Mouse (Mus musculus) hindbrain, embryonic 10.5 days (tissue): Measurements from ENCODE around the gene Prg2. TPM values are rescaled to one million over a fixed set of nuclear protein-coding genes. Genes with fewer than 3 reads are reported as not detected.
A peak's percentile ranks its signal among the peaks of the same experiment; 100 is the strongest.

Experiments
- DNase-seq: peaks from one replicate; pipeline ENCODE4 v3.0.0-alpha.2; 2017; ENCODE audit warnings: low spot score
- H3K27ac ChIP-seq: fragments of 300-500 bp; sonication (generic); 2 replicates; pipeline ENCODE4 v1.5.1; 2016; ENCODE audit warnings: mild to moderate bottlenecking, moderate library complexity
- H3K27me3 ChIP-seq: fragments of 300-500 bp; sonication (generic); 2 replicates; pipeline ENCODE4 v1.6.1; 2016; ENCODE audit warnings: mild to moderate bottlenecking; ENCODE audit not compliant: poor library complexity, insufficient read depth, severe bottlenecking
- H3K36me3 ChIP-seq: fragments of 300-500 bp; sonication (generic); 2 replicates; pipeline ENCODE4 v1.6.1; 2016; ENCODE audit warnings: mild to moderate bottlenecking, moderate library complexity
- H3K4me1 ChIP-seq: fragments of 300-500 bp; sonication (generic); replicated peaks from 2 replicates; pipeline ENCODE4 v1.6.1; 2016; ENCODE audit warnings: mild to moderate bottlenecking
- H3K4me3 ChIP-seq: fragments of 300-500 bp; sonication (generic); 2 replicates; pipeline ENCODE4 v1.5.1; 2016; ENCODE audit warnings: mild to moderate bottlenecking, moderate library complexity
- H3K9me3 ChIP-seq: fragments of 300-500 bp; sonication (generic); 2 replicates; pipeline ENCODE4 v1.6.1; 2016; ENCODE audit warnings: mild to moderate bottlenecking, moderate library complexity
- WGBS: fragments of 180-500 bp; shearing (Covaris S2); methylation state at CpG from one replicate; pipeline ENCODE4 v1.1.7; 2016; 5-methylcytosine and 5-hydroxymethylcytosine counted together
- polyA plus RNA-seq: library from polyadenylated mRNA; unstranded; fragments of >200 nt; fragmentation: Nextera tagmentation; extraction: Ambion mirVana; gene quantifications from 2 replicates; pipeline ENCODE4 v1.2.1, GENCODE M21; 2016

Gene Prg2
- polyA plus RNA-seq, 1 experiment from 2014 or later: not detected

- no peaks in the 10 kb centered on the region for H3K27me3 ChIP-seq
- H3K36me3 ChIP-seq: no peaks in the 10 kb centered on the region
- no peak overlapping the region for H3K4me3 ChIP-seq
- whole genome bisulfite sequencing: 90% methylated on average over 2 of the region's 2 CpGs
- no peaks in the 10 kb centered on the region for H3K9me3 ChIP-seq
- no peak overlapping the region for H3K27ac ChIP-seq
- no peak for DNase-seq
- no peaks in the 10 kb centered on the region for H3K4me1 ChIP-seq
Observed at GRCm38 (mm10) chr2:84975580-84975979, 4.7 kb upstream of the Prg2 start.

- no peak for DNase-seq
- Histone ChIP-seq H3K4me3 (no peak within 1 kb of the TSS), H3K9me3 (no peaks in the 10 kb centered on the region), H3K27ac (no peak within 1 kb of the TSS), H3K27me3 (no peaks in the 10 kb centered on the region), H3K36me3 (no peaks in the 10 kb centered on the region), H3K4me1 (no peaks in the 10 kb centered on the region)
- WGBS: 75% methylated on average over 1 of the region's 1 CpGs
Observed at GRCm38 (mm10) chr2:84987930-84988329, 7.7 kb downstream of the Prg2 start, which contains the start of gene Prg3. TSS of gene Prg3 (plus strand) at chr2:84988215.

DNA sequence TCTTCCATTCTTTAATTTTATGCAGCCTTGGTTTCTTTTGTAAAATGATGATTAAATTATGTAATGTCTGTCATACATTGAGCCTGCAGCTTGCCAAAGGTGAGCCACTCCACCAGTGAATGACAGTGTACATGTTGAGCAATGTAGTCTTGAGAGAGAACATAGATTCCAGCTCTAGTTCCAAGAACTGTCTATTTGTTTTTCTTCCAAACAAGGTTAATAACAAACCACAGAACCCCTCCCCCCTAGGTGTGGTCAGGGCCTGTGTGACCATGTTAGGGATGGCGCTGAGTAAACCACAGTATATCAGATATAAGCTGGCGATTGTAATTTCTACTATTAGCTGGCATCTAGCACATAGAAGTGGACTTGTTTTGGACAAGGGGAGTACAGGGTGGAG is 16.1 kb downstream of the Prg2 start:
- no peaks in the 10 kb centered on the region for H3K36me3 ChIP-seq
- 91% methylated on average over 2 of the region's 2 CpGs for WGBS

GRCm38 (mm10) chr2:84999486-85000181 is 19.4 kb downstream of the Prg2 start:
- no peaks in the 10 kb centered on the region for H3K27me3 ChIP-seq

More for the DNA sequence above, 16.1 kb downstream of the Prg2 start:
- no peaks in the 10 kb centered on the region for H3K9me3 ChIP-seq
- H3K27ac ChIP-seq: no peak overlapping the region
- H3K4me3 ChIP-seq: no peak overlapping the region
- no peaks in the 10 kb centered on the region for H3K27me3 ChIP-seq
- no peaks in the 10 kb centered on the region for H3K4me1 ChIP-seq
- DNase-seq: no peak

DNA sequence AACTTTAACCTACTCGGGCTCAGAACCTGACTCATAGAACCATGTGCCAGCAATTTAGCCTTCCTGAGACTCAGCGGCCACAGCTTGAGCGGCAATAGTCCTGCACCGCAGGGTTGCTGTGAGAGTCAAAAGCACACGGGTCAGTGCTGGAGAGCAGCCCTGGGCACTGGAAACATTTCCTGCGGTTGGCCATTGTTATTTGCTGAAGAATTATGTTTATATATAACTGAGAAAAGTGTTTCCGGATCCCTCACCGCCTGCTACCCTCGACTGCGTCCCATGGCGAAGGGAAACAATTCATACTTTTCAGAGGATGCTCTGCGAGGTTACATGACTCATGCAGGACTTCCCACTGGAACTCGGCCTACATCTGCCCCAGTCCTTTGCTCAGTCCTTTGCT is 21.2 kb downstream of the Prg2 start:
- no peaks in the 10 kb centered on the region for H3K9me3 ChIP-seq
- no peak for DNase-seq
- H3K27me3 ChIP-seq: no peaks in the 10 kb centered on the region
- 73% methylated on average over 13 of the region's 13 CpGs for WGBS
- H3K27ac ChIP-seq: no peak overlapping the region
- H3K36me3 ChIP-seq: no peaks in the 10 kb centered on the region
- no peak overlapping the region for H3K4me3 ChIP-seq
- peaks cover 3% of the 10 kb centered on the region; the same call in 1 of the 2 replicates for H3K4me1 ChIP-seq

More at GRCm38 (mm10) chr2:84999486-85000181, 19.4 kb downstream of the Prg2 start:
- no peak for DNase-seq
- 83% methylated on average over 3 of the region's 3 CpGs for whole genome bisulfite sequencing
- Histone ChIP-seq H3K36me3 (no peaks in the 10 kb centered on the region), H3K9me3 (no peaks in the 10 kb centered on the region), H3K4me3 (no peak overlapping the region), H3K27ac (no peak overlapping the region), H3K4me1 (peaks cover 3% of the 10 kb centered on the region; the same call in 1 of the 2 replicates)

DNA sequence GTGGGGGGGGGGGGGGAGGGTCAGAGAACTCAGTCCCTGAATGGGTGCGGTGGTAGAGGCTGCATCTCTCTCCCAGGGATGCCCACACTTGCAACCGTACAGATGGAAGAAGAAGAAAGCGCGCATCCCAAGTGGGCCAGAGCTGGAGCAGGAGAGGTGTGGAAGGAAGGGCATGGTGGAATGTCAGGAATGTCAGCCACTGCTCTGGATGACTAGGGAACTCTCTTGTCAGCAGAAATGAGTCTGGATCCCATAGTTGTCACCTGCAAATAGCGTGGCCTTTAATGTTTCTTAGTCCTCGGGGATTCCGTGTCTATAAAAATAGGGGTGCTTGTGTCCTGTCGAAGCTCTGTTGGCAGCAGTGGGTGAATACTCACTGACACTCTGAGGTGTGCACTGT is 22.3 kb downstream of the Prg2 start:
- no peak for DNase-seq
- no peaks in the 10 kb centered on the region for H3K9me3 ChIP-seq
- no peaks in the 10 kb centered on the region for H3K36me3 ChIP-seq
- H3K4me1 ChIP-seq: peaks cover 3% of the 10 kb centered on the region; the same call in 1 of the 2 replicates
- H3K27me3 ChIP-seq: no peaks in the 10 kb centered on the region
- H3K4me3 ChIP-seq: no peak overlapping the region
- H3K27ac ChIP-seq: no peak overlapping the region
- 77% methylated on average over 8 of the region's 8 CpGs for WGBS

- Histone ChIP-seq H3K27ac (no peak overlapping the region), H3K27me3 (no peaks in the 10 kb centered on the region), H3K4me3 (no peak overlapping the region), H3K9me3 (no peaks in the 10 kb centered on the region), H3K36me3 (no peaks in the 10 kb centered on the region), H3K4me1 (peaks cover 3% of the 10 kb centered on the region; the same call in 1 of the 2 replicates)
- 89% methylated on average over 4 of the region's 4 CpGs for WGBS
- DNase-seq: no peak
Observed at GRCm38 (mm10) chr2:85004341-85004740, 24.1 kb downstream of the Prg2 start.

- DNase-seq: no peak
- Histone ChIP-seq H3K36me3 (no peaks in the 10 kb centered on the region), H3K27ac (no peak overlapping the region), H3K4me3 (no peak overlapping the region), H3K4me1 (peaks cover 3% of the 10 kb centered on the region; the same call in 1 of the 2 replicates), H3K9me3 (no peaks in the 10 kb centered on the region), H3K27me3 (no peaks in the 10 kb centered on the region)
- 80% methylated on average over 7 of the region's 7 CpGs for WGBS
Observed at GRCm38 (mm10) chr2:85006600-85006999, 26.3 kb downstream of the Prg2 start.

DNA sequence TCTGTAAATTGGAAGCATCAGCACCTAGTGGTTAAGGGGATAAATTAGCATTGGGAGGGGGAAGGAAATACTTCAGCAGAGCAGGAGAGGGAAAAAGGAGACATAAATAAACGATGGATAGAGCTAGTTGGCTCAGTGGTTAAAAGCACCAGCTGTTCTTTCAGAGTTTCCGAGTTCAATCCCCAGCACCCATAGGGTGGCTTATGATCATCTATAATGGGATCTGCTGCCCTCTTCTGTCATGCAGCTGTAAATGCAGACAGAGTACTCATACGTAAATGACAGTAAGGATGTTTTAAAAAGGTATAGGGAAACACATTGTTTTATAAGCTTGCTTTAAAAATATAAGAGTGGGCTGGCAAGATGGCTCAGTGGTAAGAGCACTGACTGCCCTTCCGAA is 27.5 kb downstream of the Prg2 start:
- DNase-seq: peak; percentile 11
- Histone ChIP-seq H3K4me1 (no peaks in the 10 kb centered on the region; the same call in 1 of the 2 replicates), H3K27ac (no peak overlapping the region), H3K4me3 (no peak overlapping the region), H3K27me3 (no peaks in the 10 kb centered on the region), H3K9me3 (no peaks in the 10 kb centered on the region), H3K36me3 (no peaks in the 10 kb centered on the region)
- 26% methylated on average over 4 of the region's 4 CpGs for WGBS

DNA sequence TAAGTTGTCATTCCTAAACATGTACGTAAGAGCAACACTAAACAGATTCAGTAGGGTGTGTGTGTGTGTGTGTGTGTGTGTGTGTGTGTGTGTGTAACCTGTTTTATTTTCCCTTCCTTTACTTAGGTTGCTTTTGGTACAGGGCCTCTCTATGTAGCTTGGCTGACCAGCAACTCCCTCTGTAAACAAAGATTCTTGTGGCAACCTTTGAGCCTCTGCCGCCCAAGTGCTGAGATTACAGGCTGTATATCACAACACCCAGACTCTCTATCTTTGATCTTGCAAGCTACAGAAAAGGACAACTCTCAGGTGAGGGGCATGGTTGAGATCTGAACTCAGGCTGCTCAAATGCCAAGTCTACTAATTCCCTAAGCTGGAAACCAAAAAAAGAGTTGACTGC is 29.0 kb downstream of the Prg2 start:
- Histone ChIP-seq H3K27ac (no peak overlapping the region), H3K9me3 (no peaks in the 10 kb centered on the region), H3K27me3 (no peaks in the 10 kb centered on the region), H3K4me1 (no peaks in the 10 kb centered on the region), H3K4me3 (no peak overlapping the region), H3K36me3 (no peaks in the 10 kb centered on the region)
- WGBS: 88% methylated on average over 2 of the region's 2 CpGs
- DNase-seq: no peak

GRCm38 (mm10) chr2:85011906-85012604 is 31.8 kb downstream of the Prg2 start:
- 80% methylated on average over 9 of the region's 9 CpGs for WGBS
- no peak overlapping the region for H3K4me3 ChIP-seq
- H3K36me3 ChIP-seq: no peaks in the 10 kb centered on the region
- H3K27me3 ChIP-seq: no peaks in the 10 kb centered on the region
- H3K27ac ChIP-seq: no peak overlapping the region; the same call in 1 of the 2 replicates
- no peak for DNase-seq
- H3K9me3 ChIP-seq: no peaks in the 10 kb centered on the region
- H3K4me1 ChIP-seq: no peaks in the 10 kb centered on the region

DNA sequence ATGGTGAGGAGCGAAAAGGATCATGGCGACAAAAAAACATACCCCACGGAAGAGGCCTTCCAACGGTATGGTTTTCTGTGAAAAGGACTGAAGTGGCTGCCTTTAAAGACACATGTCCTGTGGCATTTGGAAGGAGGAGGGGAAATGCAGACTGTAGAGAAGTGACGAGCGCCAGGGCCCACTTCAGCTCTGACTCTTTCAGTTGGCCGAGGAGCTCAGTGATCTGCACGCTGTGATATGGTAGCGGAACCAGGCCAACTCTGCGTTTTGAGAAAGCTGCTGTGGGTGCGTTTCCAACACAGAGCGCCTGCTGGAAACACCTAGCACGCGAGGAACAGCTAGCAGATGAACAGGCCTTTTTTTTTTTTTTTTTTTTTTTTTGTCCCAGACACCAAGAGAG is 32.4 kb downstream of the Prg2 start:
- Histone ChIP-seq H3K27ac (no peak overlapping the region; the same call in 1 of the 2 replicates), H3K4me3 (no peak overlapping the region), H3K4me1 (no peaks in the 10 kb centered on the region), H3K9me3 (no peaks in the 10 kb centered on the region), H3K27me3 (no peaks in the 10 kb centered on the region), H3K36me3 (no peaks in the 10 kb centered on the region)
- DNase-seq: no peak
- 88% methylated on average over 14 of the region's 14 CpGs for WGBS

DNA sequence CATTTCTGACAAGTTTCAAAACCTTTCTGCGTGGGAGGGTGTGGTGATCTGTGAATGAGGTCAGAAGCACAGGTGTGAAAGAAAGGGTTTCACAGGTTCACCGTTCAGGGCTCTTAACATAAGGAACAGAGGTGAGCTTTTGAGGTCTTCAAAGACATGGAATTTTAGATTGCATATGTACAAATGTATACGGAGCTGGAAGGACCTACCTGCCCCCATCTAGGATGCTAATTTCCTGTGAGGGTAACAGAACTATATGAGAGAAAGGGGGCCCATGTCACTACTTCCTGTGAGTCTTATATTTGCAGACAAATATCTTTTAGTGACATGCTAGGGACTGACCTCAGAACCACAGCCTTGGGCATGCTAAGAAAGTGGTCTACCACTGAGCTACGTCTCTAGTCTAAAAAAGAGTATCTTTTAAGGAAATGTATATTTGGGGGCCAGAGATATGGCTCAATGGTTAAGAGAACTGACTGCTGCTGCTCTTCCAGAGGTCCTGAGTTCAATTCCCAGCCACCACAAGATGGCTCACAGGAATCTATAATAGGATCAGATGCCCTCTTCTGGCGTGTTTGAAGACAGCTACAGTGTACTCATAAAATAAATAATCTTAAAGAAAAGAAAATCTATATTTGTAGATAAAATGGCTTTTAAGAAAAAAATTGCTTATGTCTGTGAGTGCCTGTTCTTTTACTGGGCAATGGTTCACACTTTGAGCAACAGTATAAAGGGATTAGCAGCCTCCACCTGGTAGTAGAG is 33.7 kb downstream of the Prg2 start:
- H3K27me3 ChIP-seq: no peaks in the 10 kb centered on the region
- WGBS: 81% methylated on average over 5 of the region's 5 CpGs
- no peak overlapping the region for H3K4me3 ChIP-seq
- H3K36me3 ChIP-seq: no peaks in the 10 kb centered on the region
- no peak for DNase-seq
- no peak overlapping the region for H3K27ac ChIP-seq
- no peaks in the 10 kb centered on the region for H3K4me1 ChIP-seq
- H3K9me3 ChIP-seq: no peaks in the 10 kb centered on the region
